Mouse (Mus musculus): ENCODE data around the gene Smpd4. TPM values are rescaled to one million over a fixed set of nuclear protein-coding genes. Genes with fewer than 3 reads are reported as not detected.

The Smpd4 gene
- polyA plus RNA-seq, 1 experiment from 2014 or later: 43.0 TPM

DNA sequence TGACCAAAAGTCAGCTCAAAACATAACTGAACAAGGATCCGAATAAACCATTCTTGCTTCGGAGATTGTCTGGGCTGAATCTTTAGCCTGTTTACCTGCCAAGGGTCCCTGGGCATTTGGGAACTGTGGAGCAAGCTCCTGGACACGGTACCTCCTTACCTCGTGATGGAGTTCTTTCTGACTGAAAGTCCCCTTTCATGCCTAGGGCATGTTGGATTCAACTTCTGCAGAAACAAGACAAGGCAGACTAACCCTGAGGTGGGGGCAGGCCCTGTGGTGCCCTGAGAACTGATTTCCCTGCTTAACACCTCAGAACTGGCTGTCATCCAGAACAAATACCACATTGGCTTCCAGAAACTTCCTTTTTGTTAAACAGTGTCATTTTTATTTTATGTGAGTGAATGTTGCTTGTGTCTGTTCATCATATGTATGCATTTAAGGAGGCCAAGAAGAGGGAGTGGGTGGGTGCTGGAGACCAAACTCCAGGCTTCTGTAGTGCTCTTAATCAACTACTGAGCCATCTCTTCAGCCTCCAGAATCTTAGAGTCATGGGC lies 24.4 kb downstream of the Smpd4 start:
- H3K4me2 ChIP-seq (ENCODE audit: low read length): no peak overlapping the region
- H3K36me3 ChIP-seq (ENCODE audit: control insufficient read depth, insufficient read depth, low read length): peaks cover 50% of the 10 kb centered on the region
- H3K27ac ChIP-seq (ENCODE audit: low read depth): no peak overlapping the region
- H3K27me3 ChIP-seq (replicated peaks; ENCODE audit: control insufficient read depth, insufficient read depth, low read length): no peaks in the 10 kb centered on the region
- WGBS: 88% methylated on average over 4 of the region's 4 CpGs
- no peak overlapping the region for H3K9ac ChIP-seq (ENCODE audit: low read length)
- H3K4me1 ChIP-seq (replicated peaks; ENCODE audit: control insufficient read depth, insufficient read depth, low read length): no peaks in the 10 kb centered on the region; the same call in 1 of the 2 replicates
- ATAC-seq (replicated peaks; ENCODE audit: low FRiP score, low TSS enrichment, low read depth): no peak
- H3K9me3 ChIP-seq (ENCODE audit: control insufficient read depth, low read length): no peaks in the 10 kb centered on the region
- DNase-seq (ENCODE audit: low spot score): no peak
- no peak overlapping the region for H3K4me3 ChIP-seq (ENCODE audit: low read depth, low read length)

DNA sequence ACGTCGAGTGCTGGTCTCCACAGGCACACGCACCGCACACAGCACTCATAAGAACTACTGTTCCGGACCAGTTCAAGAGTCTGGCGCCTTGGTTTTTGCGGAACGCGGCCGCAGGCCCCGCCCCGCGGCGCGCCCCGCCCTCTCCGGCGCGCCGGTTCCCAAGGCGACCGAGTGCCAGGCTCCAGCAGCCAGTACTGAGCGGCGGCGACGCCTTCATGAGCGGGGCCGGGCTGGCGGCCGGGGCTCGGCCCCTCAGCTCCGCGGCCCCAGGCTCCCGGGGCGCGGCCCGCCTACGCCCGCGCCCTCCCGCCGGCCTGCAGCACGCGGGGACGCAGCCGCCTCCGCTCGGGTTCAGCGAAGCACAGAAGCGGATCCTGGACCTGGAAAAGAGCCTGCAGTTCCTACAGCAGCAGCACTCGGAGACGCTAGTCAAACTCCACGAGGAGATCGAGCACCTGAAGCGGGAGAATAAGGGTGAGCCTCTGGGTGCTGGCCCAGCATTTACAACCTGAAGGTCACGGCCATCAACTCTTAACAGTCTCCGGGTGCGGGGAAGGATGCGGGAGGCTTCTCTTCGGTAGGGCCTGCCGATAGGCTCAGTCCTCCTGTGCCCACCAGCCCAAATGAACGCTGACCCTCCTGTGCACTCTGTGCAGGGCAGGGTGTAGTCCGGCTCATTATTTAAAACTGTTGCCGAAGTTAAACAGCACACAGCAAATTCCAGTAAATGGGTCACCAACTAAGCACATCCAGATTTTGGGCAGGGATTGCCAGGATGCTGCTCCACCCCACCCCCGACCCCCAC lies 27.4 kb downstream of the Smpd4 start, which contains the start of gene Ccdc74a:
Ccdc74a (plus strand) TSS at position 161 of the 805 bp plus-strand sequence.
- H3K36me3 ChIP-seq (ENCODE audit: control insufficient read depth, insufficient read depth, low read length): peaks cover 46% of the 10 kb centered on the region
- no peaks in the 10 kb centered on the region for H3K27me3 ChIP-seq (replicated peaks; ENCODE audit: control insufficient read depth, insufficient read depth, low read length)
- H3K4me2 ChIP-seq (ENCODE audit: low read length): peak within 1 kb of the TSS; percentile 69
- H3K27ac ChIP-seq (ENCODE audit: low read depth): no peak within 1 kb of the TSS
- DNase-seq (ENCODE audit: low spot score) (peak; percentile 89), ATAC-seq (replicated peaks; ENCODE audit: low FRiP score, low TSS enrichment, low read depth) (peak; percentile 95)
- 3% methylated on average over 61 of the region's 65 CpGs for WGBS
- no peaks in the 10 kb centered on the region for H3K9me3 ChIP-seq (ENCODE audit: control insufficient read depth, low read length)
- H3K9ac ChIP-seq (ENCODE audit: low read length): peak within 1 kb of the TSS; percentile 43
- peak within 1 kb of the TSS; percentile 40 for H3K4me3 ChIP-seq (ENCODE audit: low read depth, low read length)
- no peaks in the 10 kb centered on the region; the same call in 1 of the 2 replicates for H3K4me1 ChIP-seq (replicated peaks; ENCODE audit: control insufficient read depth, insufficient read depth, low read length)

DNA sequence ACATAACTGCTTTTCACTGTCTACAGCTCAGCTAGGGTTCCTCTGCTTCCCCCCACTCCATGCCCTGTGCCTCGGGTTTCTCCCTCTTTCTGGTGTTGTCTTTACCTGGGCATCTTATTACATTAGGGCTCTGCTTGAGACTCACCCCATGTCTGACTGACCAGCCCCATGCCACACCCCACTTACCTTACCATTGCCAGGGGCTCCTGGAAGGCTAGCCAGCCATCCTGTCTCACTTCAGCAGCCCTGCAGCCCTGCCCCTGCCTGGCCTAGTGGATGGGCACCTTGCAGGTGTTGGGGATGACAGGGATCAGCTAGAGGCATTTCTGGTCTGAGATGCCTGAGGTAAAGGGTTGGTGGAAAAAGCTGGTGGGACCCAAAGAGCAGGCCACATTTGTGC lies 28.0 kb downstream of the Smpd4 start:
- DNase-seq (ENCODE audit: low spot score) (no peak), ATAC-seq (replicated peaks; ENCODE audit: low FRiP score, low TSS enrichment, low read depth) (no peak)
- WGBS: 15% methylated on average over 1 of the region's 1 CpGs
- Histone ChIP-seq H3K4me1 (replicated peaks; ENCODE audit: control insufficient read depth, insufficient read depth, low read length) (no peaks in the 10 kb centered on the region; the same call in 1 of the 2 replicates), H3K27me3 (replicated peaks; ENCODE audit: control insufficient read depth, insufficient read depth, low read length) (no peaks in the 10 kb centered on the region), H3K27ac (ENCODE audit: low read depth) (no peak overlapping the region), H3K4me3 (ENCODE audit: low read depth, low read length) (no peak overlapping the region), H3K9ac (ENCODE audit: low read length) (no peak overlapping the region), H3K9me3 (ENCODE audit: control insufficient read depth, low read length) (no peaks in the 10 kb centered on the region), H3K4me2 (ENCODE audit: low read length) (peak overlapping the region; percentile 69), H3K36me3 (ENCODE audit: control insufficient read depth, insufficient read depth, low read length) (peaks cover 48% of the 10 kb centered on the region)

DNA sequence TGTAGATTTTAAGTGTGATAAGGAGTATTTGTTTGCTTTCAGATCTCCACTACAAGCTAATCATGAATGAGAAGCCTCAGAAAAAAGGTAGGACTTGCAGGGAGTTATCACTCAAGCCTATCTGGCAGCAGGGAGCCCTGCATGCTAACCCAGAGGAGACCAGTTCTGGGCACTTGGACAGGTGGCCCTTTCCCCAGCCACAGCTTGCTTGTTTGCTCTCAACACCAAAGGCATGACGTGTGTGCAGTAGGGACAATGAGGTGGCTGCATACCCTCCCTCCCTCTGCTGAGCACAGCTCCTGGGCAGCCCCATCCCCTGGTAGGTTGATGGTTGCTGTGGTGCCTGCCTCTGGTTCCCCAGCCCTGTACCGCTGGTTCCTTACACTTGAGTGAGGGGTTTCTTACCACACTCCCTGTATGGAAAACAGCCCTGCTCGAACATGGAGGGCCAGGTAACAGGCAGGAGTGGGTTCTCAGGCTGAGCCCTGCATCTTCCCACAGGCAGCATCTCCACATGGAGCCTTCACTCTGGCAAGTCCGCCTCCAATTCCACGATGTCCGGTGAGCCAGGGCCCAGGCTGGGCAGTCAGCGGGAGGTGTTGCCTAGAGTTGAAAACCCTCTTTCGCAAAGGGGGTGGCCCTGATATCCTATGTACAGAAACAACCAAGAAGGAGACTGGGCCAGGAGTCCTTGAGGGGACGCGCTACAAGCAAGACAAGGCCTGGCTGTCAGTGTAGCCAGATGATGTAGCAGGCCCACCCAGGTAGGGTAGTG lies 28.6 kb downstream of the Smpd4 start:
- Histone ChIP-seq H3K27ac (ENCODE audit: low read depth) (no peak overlapping the region), H3K36me3 (ENCODE audit: control insufficient read depth, insufficient read depth, low read length) (peaks cover 48% of the 10 kb centered on the region), H3K4me1 (replicated peaks; ENCODE audit: control insufficient read depth, insufficient read depth, low read length) (no peaks in the 10 kb centered on the region; the same call in 1 of the 2 replicates), H3K4me3 (ENCODE audit: low read depth, low read length) (no peak overlapping the region), H3K4me2 (ENCODE audit: low read length) (no peak overlapping the region), H3K9me3 (ENCODE audit: control insufficient read depth, low read length) (no peaks in the 10 kb centered on the region), H3K27me3 (replicated peaks; ENCODE audit: control insufficient read depth, insufficient read depth, low read length) (no peaks in the 10 kb centered on the region), H3K9ac (ENCODE audit: low read length) (no peak overlapping the region)
- DNase-seq (ENCODE audit: low spot score) (no peak), ATAC-seq (replicated peaks; ENCODE audit: low FRiP score, low TSS enrichment, low read depth) (no peak)
- WGBS: 78% methylated on average over 10 of the region's 10 CpGs

DNA sequence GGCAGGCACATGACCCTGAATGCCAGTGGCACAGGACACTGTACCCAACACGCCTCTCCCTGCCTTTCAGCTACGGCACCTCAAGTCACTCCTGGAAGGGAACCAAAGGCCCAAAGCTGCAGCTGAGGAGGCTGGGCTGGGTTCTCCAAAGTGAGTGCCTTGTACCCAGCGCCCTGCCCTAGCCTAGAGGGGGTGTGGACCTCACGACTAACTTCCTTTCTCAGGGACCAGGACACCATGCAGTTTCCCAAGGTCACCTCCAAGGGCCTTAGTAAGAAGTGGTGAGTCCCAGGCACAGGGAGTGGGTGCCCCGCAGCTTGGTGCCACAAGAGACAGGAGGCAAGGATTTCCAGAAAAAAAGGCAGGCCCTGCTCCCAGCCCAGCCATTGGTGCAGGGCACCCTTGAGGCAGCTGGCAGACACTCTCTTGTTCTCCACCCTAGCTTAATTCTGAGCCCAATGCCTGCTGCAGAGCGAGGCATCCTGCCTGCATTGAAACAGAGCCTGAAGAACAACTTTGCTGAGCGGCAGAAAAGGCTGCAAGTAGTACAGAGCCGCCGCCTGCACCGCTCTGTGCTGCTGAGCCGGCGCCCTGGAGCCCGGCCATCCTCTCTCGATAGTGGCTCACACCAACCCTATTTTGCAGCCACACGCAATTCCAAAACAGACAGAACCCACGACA lies 30.9 kb downstream of the Smpd4 start:
- no peak overlapping the region for H3K4me2 ChIP-seq (ENCODE audit: low read length)
- H3K27me3 ChIP-seq (replicated peaks; ENCODE audit: control insufficient read depth, insufficient read depth, low read length): no peaks in the 10 kb centered on the region
- no peak overlapping the region for H3K9ac ChIP-seq (ENCODE audit: low read length)
- WGBS: 84% methylated on average over 16 of the region's 16 CpGs
- H3K4me3 ChIP-seq (ENCODE audit: low read depth, low read length): no peak overlapping the region
- DNase-seq (ENCODE audit: low spot score) (no peak), ATAC-seq (replicated peaks; ENCODE audit: low FRiP score, low TSS enrichment, low read depth) (no peak)
- H3K4me1 ChIP-seq (replicated peaks; ENCODE audit: control insufficient read depth, insufficient read depth, low read length): no peaks in the 10 kb centered on the region; the same call in 1 of the 2 replicates
- H3K9me3 ChIP-seq (ENCODE audit: control insufficient read depth, low read length): no peaks in the 10 kb centered on the region
- H3K27ac ChIP-seq (ENCODE audit: low read depth): no peak overlapping the region
- H3K36me3 ChIP-seq (ENCODE audit: control insufficient read depth, insufficient read depth, low read length): peaks cover 60% of the 10 kb centered on the region

DNA sequence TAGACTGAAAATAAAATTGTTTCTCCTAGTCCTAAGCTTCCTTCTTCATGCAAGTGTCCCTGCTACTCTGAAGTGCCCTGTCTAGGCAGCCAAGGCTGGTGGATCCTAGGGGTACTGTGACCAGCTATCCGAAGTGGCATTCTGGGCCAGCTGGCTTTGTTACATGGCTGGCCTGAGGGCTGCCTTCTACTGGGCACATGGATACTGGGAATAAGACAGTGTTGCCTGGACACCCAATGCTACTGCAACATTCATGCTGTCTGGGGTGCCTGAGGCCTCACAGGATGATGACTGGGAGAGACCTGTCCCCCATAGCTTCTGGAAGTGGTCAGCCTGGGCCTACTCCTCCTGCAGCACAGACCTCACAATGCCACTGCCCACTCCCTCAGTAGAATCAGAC lies 31.6 kb downstream of the Smpd4 start:
- 96% methylated on average over 1 of the region's 1 CpGs for WGBS
- ATAC-seq (replicated peaks; ENCODE audit: low FRiP score, low TSS enrichment, low read depth): no peak
- no peaks in the 10 kb centered on the region for H3K27me3 ChIP-seq (replicated peaks; ENCODE audit: control insufficient read depth, insufficient read depth, low read length)
- H3K27ac ChIP-seq (ENCODE audit: low read depth): no peak overlapping the region
- no peak overlapping the region for H3K4me3 ChIP-seq (ENCODE audit: low read depth, low read length)
- peaks cover 66% of the 10 kb centered on the region for H3K36me3 ChIP-seq (ENCODE audit: control insufficient read depth, insufficient read depth, low read length)
- no peak overlapping the region for H3K9ac ChIP-seq (ENCODE audit: low read length)
- no peaks in the 10 kb centered on the region; the same call in 1 of the 2 replicates for H3K4me1 ChIP-seq (replicated peaks; ENCODE audit: control insufficient read depth, insufficient read depth, low read length)
- no peak for DNase-seq (ENCODE audit: low spot score)
- H3K4me2 ChIP-seq (ENCODE audit: low read length): no peak overlapping the region
- H3K9me3 ChIP-seq (ENCODE audit: control insufficient read depth, low read length): no peaks in the 10 kb centered on the region

DNA sequence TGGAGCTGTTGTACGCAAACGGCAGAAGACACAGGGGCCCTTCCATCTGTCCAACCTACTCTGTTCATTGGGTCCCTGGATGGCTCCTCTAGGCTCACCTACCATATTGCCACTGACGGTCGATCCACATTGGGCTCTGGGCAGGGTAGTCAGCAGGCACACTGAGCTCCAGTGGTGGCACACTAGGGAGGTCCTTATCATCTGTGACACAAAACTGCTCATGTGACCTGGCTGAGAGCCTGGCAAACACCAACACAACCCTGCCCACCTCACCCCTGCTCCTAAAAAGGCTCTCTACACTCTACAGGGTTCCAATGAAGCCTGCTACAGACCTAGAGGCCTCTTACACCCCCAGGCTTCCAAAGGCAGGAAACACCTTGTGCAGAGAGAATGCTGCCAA lies 33.5 kb downstream of the Smpd4 start:
- no peak overlapping the region for H3K4me2 ChIP-seq (ENCODE audit: low read length)
- no peaks in the 10 kb centered on the region for H3K9me3 ChIP-seq (ENCODE audit: control insufficient read depth, low read length)
- no peak for ATAC-seq (replicated peaks; ENCODE audit: low FRiP score, low TSS enrichment, low read depth)
- 94% methylated on average over 4 of the region's 4 CpGs for WGBS
- H3K36me3 ChIP-seq (ENCODE audit: control insufficient read depth, insufficient read depth, low read length): peaks cover 71% of the 10 kb centered on the region
- no peak overlapping the region for H3K9ac ChIP-seq (ENCODE audit: low read length)
- H3K27me3 ChIP-seq (replicated peaks; ENCODE audit: control insufficient read depth, insufficient read depth, low read length): no peaks in the 10 kb centered on the region
- H3K4me3 ChIP-seq (ENCODE audit: low read depth, low read length): no peak overlapping the region
- no peaks in the 10 kb centered on the region for H3K4me1 ChIP-seq (replicated peaks; ENCODE audit: control insufficient read depth, insufficient read depth, low read length)
- no peak for DNase-seq (ENCODE audit: low spot score)
- H3K27ac ChIP-seq (ENCODE audit: low read depth): no peak overlapping the region

DNA sequence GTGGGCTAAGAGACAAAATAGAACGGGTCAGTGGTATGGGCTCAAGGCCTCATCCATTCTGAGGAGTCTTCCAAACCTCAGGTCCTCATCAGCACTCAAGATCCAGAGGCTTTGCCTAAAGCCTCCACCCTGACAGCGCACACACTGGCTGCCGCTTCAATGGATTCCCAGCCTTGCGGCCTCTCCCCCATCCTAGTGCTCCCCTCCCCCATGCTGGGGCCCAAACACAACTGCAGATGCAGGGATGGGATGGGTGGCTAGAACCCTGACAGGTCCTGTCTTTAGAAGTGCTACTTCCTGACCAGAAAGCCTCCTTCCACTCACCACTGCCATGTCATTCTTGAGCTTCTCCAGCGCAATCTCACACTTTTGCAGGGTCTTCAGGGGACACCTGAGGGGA lies 34.4 kb downstream of the Smpd4 start:
- Histone ChIP-seq H3K4me2 (ENCODE audit: low read length) (no peak overlapping the region), H3K27ac (ENCODE audit: low read depth) (no peak overlapping the region), H3K27me3 (replicated peaks; ENCODE audit: control insufficient read depth, insufficient read depth, low read length) (no peaks in the 10 kb centered on the region), H3K9me3 (ENCODE audit: control insufficient read depth, low read length) (no peaks in the 10 kb centered on the region), H3K9ac (ENCODE audit: low read length) (no peak overlapping the region), H3K4me1 (replicated peaks; ENCODE audit: control insufficient read depth, insufficient read depth, low read length) (no peaks in the 10 kb centered on the region), H3K36me3 (ENCODE audit: control insufficient read depth, insufficient read depth, low read length) (peaks cover 79% of the 10 kb centered on the region), H3K4me3 (ENCODE audit: low read depth, low read length) (no peak overlapping the region)
- DNase-seq (ENCODE audit: low spot score): no peak
- ATAC-seq (replicated peaks; ENCODE audit: low FRiP score, low TSS enrichment, low read depth): no peak
- WGBS: 92% methylated on average over 5 of the region's 5 CpGs
